Mouse (Mus musculus) liver, embryonic 14.5 days (tissue): Measurements from ENCODE around the gene Slc9b2. TPM values are rescaled to one million over a fixed set of nuclear protein-coding genes. Genes with fewer than 3 reads are reported as not detected.
A peak's percentile ranks its signal among the peaks of the same experiment; 100 is the strongest.

Experiments used
- ATAC-seq: fragments of 200-750 bp; cut with Nextera tagmentation; 2 replicates; pipeline ENCODE4 v1.8.0; 2017; ENCODE audit warnings: moderate number of reproducible peaks, mild to moderate bottlenecking, moderate library complexity; ENCODE audit not compliant: insufficient read depth
- DNase-seq, 3 experiments: peaks; one replicate each; pipeline ENCODE4 v3.0.0-alpha.2; 2012 to 2013; ENCODE audit warnings: low read depth in 3 of 3, low spot score in 3 of 3
- H3K27ac ChIP-seq: fragments of 300-500 bp; sonication (generic); 2 replicates; pipeline ENCODE4 v1.5.1; 2014; ENCODE audit warnings: moderate library complexity, mild to moderate bottlenecking, control low read depth, inconsistent platforms
- H3K27me3 ChIP-seq: fragments of 300-500 bp; sonication (generic); 2 replicates; pipeline ENCODE4 v1.6.1; 2014; ENCODE audit warnings: mild to moderate bottlenecking, low read length, moderate library complexity; ENCODE audit not compliant: control insufficient read depth, insufficient read depth
- H3K36me3 ChIP-seq: fragments of 300-500 bp; sonication (generic); replicated peaks from 2 replicates; pipeline ENCODE4 v1.6.1; 2014; ENCODE audit warnings: low read depth; ENCODE audit not compliant: control insufficient read depth, insufficient read depth
- H3K4me1 ChIP-seq, 2 experiments: fragments of 200-500 bp in 1 of 2; fragments of 300-500 bp in 1 of 2; sonication (generic) in 1 of 2; replicated peaks; 2 replicates each; pipeline ENCODE4 v1.6.1; 2012 to 2014; ENCODE audit warnings: antibody characterized with exemption in 1 of 2, inconsistent platforms in 1 of 2, low read length in 1 of 2; ENCODE audit not compliant: control insufficient read depth in 2 of 2, insufficient read depth in 2 of 2
- H3K4me2 ChIP-seq: fragments of 300-500 bp; sonication (generic); 2 replicates; pipeline ENCODE4 v1.6.1; 2014; ENCODE audit warnings: low read depth, mild to moderate bottlenecking, control low read depth, moderate library complexity
- H3K4me3 ChIP-seq, 2 experiments: fragments of 200-500 bp in 1 of 2; fragments of 300-500 bp in 1 of 2; sonication (generic) in 1 of 2; 2 replicates each; pipeline ENCODE4 v1.5.1; 2012 to 2014; ENCODE audit warnings: low read depth in 2 of 2, low read length in 2 of 2, mild to moderate bottlenecking in 2 of 2, control low read depth in 1 of 2, inconsistent platforms in 1 of 2, moderate library complexity in 1 of 2; ENCODE audit not compliant: insufficient read depth in 1 of 2
- H3K9ac ChIP-seq: fragments of 300-500 bp; sonication (generic); replicated peaks from 2 replicates; pipeline ENCODE4 v1.6.1; 2014; ENCODE audit warnings: mild to moderate bottlenecking, control low read depth, moderate library complexity
- H3K9me3 ChIP-seq: fragments of 300-500 bp; sonication (generic); 2 replicates; pipeline ENCODE4 v1.6.1; 2016; ENCODE audit warnings: low read length, mixed read lengths; ENCODE audit not compliant: control insufficient read depth
- CTCF ChIP-seq: IDR thresholded peaks from 2 replicates; pipeline ENCODE4 v1.5.1; 2016; ENCODE audit warnings: antibody characterized with exemption, low read depth, control low read depth
- EP300 ChIP-seq: IDR thresholded peaks from 2 replicates; pipeline ENCODE4 v1.6.1; 2016; ENCODE audit warnings: antibody characterized with exemption, low read depth
- WGBS: fragments of 180-500 bp; shearing (Covaris S2); extraction: QIAGEN DNeasy Blood & Tissue Kit; methylation state at CpG from one replicate; pipeline ENCODE4 v1.1.7; 2014; ENCODE audit not compliant: insufficient replicate concordance; 5-methylcytosine and 5-hydroxymethylcytosine counted together
- polyA plus RNA-seq, 2 experiments: library from polyadenylated mRNA; depleted of rRNA in 1 of 2; stranded (reverse) in 1 of 2; unstranded in 1 of 2; fragments of >200 nt; fragmentation: Nextera tagmentation in 1 of 2; extraction: Ambion mirVana in 1 of 2; gene quantifications; 2 replicates each; pipeline versions ENCODE4 v1.2.1 to v1.2.3; 2012 to 2014

Gene Slc9b2
- polyA plus RNA-seq, 2 experiments, result 0.02 to 0.22 TPM

GRCm38 (mm10) chr3:135318331-135318730, 10.8 kb downstream of the Slc9b2 start:
- no peaks in the 10 kb centered on the region for H3K27me3 ChIP-seq
- 59% methylated on average over 11 of the region's 11 CpGs for WGBS
- no peak for ATAC-seq
- no peaks in the 10 kb centered on the region for H3K9me3 ChIP-seq
- TF ChIP-seq CTCF (no peak), EP300 (no peak)
- H3K9ac ChIP-seq, result no peak overlapping the region
- H3K4me2 ChIP-seq, result no peak overlapping the region
- H3K4me3 ChIP-seq, result no peak overlapping the region
- H3K36me3 ChIP-seq, result no peaks in the 10 kb centered on the region
- no peak for DNase-seq
- H3K4me1 ChIP-seq, result no peaks in the 10 kb centered on the region
- no peak overlapping the region for H3K27ac ChIP-seq

GRCm38 (mm10) chr3:135324354-135324753, 16.9 kb downstream of the Slc9b2 start:
- TF ChIP-seq CTCF, result no peak
- no peak for TF ChIP-seq EP300
- Histone ChIP-seq H3K36me3 (no peaks in the 10 kb centered on the region), H3K9me3 (no peaks in the 10 kb centered on the region), H3K9ac (no peak overlapping the region), H3K27ac (no peak overlapping the region), H3K4me1 (no peaks in the 10 kb centered on the region), H3K4me2 (no peak overlapping the region), H3K27me3 (no peaks in the 10 kb centered on the region), H3K4me3 (no peak overlapping the region)
- DNase-seq (no peak), ATAC-seq (no peak)
- 61% methylated on average over 6 of the region's 6 CpGs for WGBS

GRCm38 (mm10) chr3:135327176-135327575, 19.7 kb downstream of the Slc9b2 start:
- TF ChIP-seq CTCF (no peak), EP300 (no peak)
- WGBS, result 64% methylated on average over 6 of the region's 6 CpGs

GRCm38 (mm10) chr3:135327601-135328000, 20.1 kb downstream of the Slc9b2 start:
- no peak overlapping the region for H3K4me2 ChIP-seq
- TF ChIP-seq EP300 (no peak), CTCF (peak; percentile 53)
- H3K9me3 ChIP-seq, result no peaks in the 10 kb centered on the region
- no peak overlapping the region for H3K27ac ChIP-seq
- no peak for ATAC-seq
- H3K9ac ChIP-seq, result no peak overlapping the region
- no peak overlapping the region for H3K4me3 ChIP-seq
- H3K36me3 ChIP-seq, result no peaks in the 10 kb centered on the region
- H3K4me1 ChIP-seq, result no peaks in the 10 kb centered on the region
- no peaks in the 10 kb centered on the region for H3K27me3 ChIP-seq
- 45% methylated on average over 2 of the region's 2 CpGs for WGBS
- no peak for DNase-seq

More at GRCm38 (mm10) chr3:135327176-135327575, 19.7 kb downstream of the Slc9b2 start:
- Histone ChIP-seq H3K4me1 (no peaks in the 10 kb centered on the region), H3K4me3 (no peak overlapping the region), H3K27ac (no peak overlapping the region), H3K9ac (no peak overlapping the region), H3K4me2 (no peak overlapping the region), H3K9me3 (no peaks in the 10 kb centered on the region), H3K27me3 (no peaks in the 10 kb centered on the region), H3K36me3 (no peaks in the 10 kb centered on the region)
- ATAC-seq, result no peak
- DNase-seq, result no peak

GRCm38 (mm10) chr3:135328560-135328959, 21.1 kb downstream of the Slc9b2 start:
- TF ChIP-seq CTCF (peak; percentile 76), EP300 (no peak)
- DNase-seq, result peak; percentile 16 to 31 (median 30)
- Histone ChIP-seq H3K9me3 (no peaks in the 10 kb centered on the region), H3K4me2 (no peak overlapping the region), H3K27ac (no peak overlapping the region), H3K4me3 (no peak overlapping the region), H3K27me3 (no peaks in the 10 kb centered on the region), H3K4me1 (no peaks in the 10 kb centered on the region), H3K36me3 (no peaks in the 10 kb centered on the region), H3K9ac (no peak overlapping the region)
- ATAC-seq, result no peak
- 25% methylated on average over 3 of the region's 3 CpGs for WGBS

- TF ChIP-seq EP300, result no peak
- TF ChIP-seq CTCF, result no peak
- DNase-seq (no peak), ATAC-seq (no peak)
Observed at GRCm38 (mm10) chr3:135332691-135333090, 25.2 kb downstream of the Slc9b2 start.

More at GRCm38 (mm10) chr3:135332691-135333090, 25.2 kb downstream of the Slc9b2 start:
- Histone ChIP-seq H3K4me1 (no peaks in the 10 kb centered on the region), H3K27me3 (no peaks in the 10 kb centered on the region), H3K4me2 (no peak overlapping the region), H3K4me3 (no peak overlapping the region), H3K36me3 (no peaks in the 10 kb centered on the region), H3K27ac (no peak overlapping the region), H3K9me3 (no peaks in the 10 kb centered on the region), H3K9ac (no peak overlapping the region)
